9 mouse cellular contexts compared by ENCODE assay signal in genomic region chr12:110021690-110022089, GRCm38 (mm10).
"Had no signal": no experiment of that assay in that cellular context is flagged by ENCODE, and none has a peak within 500 bp of the region (broad histone marks: within the 10 kb centered on the region; RNA-seq: fewer than 3 reads in every experiment).

No protein-coding gene starts in this region.

- H3K9me3 ChIP-seq: kidney, embryonic 15.5 days; midbrain, embryonic 13.5 days had no signal

- ATAC-seq: intestine, embryonic 16.5 days; midbrain, embryonic 13.5 days had no signal

- H3K36me3 ChIP-seq: kidney, embryonic 15.5 days; limb, embryonic 13.5 days; midbrain, embryonic 13.5 days had no signal

- H3K4me3 ChIP-seq: kidney, embryonic 15.5 days; limb, embryonic 13.5 days; midbrain, embryonic 13.5 days had no signal

- H3K9ac ChIP-seq: kidney, embryonic 15.5 days; limb, embryonic 13.5 days; midbrain, embryonic 13.5 days had no signal

- H3K27ac ChIP-seq: limb, embryonic 13.5 days; midbrain, embryonic 13.5 days had no signal

- DNase-seq: left cerebral cortex, postnatal 4 days; lung, adult 2 months; right cerebral cortex, postnatal 14 days; thymus, adult 18-20 months; thymus, postnatal 14 days had no signal

- H3K27me3 ChIP-seq: kidney, embryonic 15.5 days had no signal

- H3K4me2 ChIP-seq: kidney, embryonic 15.5 days; midbrain, embryonic 13.5 days had no signal
